Mouse (Mus musculus) hindbrain, embryonic 11.5 days (tissue): ENCODE measurements around the gene Syt17. TPM values are rescaled to one million over a fixed set of nuclear protein-coding genes. Genes with fewer than 3 reads are reported as not detected.

ENCODE experiments used
- ATAC-seq: fragments of 200-750 bp; cut with Nextera tagmentation; 2 replicates; pipeline ENCODE4 v1.8.0; 2017; ENCODE audit warnings: mild to moderate bottlenecking, moderate TSS enrichment, moderate library complexity; ENCODE audit not compliant: low FRiP score
- DNase-seq: peaks from one replicate; pipeline ENCODE4 v3.0.0-alpha.2; 2015; ENCODE audit warnings: low spot score
- H3K27ac ChIP-seq: fragments of 300-500 bp; sonication (generic); 2 replicates; pipeline ENCODE4 v1.5.1; 2014; ENCODE audit warnings: mild to moderate bottlenecking, low read depth, low read length
- H3K27me3 ChIP-seq: fragments of 300-500 bp; sonication (generic); 2 replicates; pipeline ENCODE4 v1.6.1; 2014; ENCODE audit warnings: mild to moderate bottlenecking, low read length, moderate library complexity, mixed read lengths; ENCODE audit not compliant: control insufficient read depth, insufficient read depth
- H3K36me3 ChIP-seq: fragments of 300-500 bp; sonication (generic); 2 replicates; pipeline ENCODE4 v1.6.1; 2014; ENCODE audit warnings: mild to moderate bottlenecking, low read length, moderate library complexity, mixed read lengths; ENCODE audit not compliant: control insufficient read depth, insufficient read depth
- H3K4me1 ChIP-seq: fragments of 300-500 bp; sonication (generic); replicated peaks from 2 replicates; pipeline ENCODE4 v1.6.1; 2014; ENCODE audit warnings: low read length, mixed read lengths; ENCODE audit not compliant: control insufficient read depth, insufficient read depth
- H3K4me2 ChIP-seq: fragments of 300-500 bp; sonication (generic); replicated peaks from 2 replicates; pipeline ENCODE4 v1.6.1; 2014; ENCODE audit warnings: mild to moderate bottlenecking, low read depth, low read length
- H3K4me3 ChIP-seq: fragments of 300-500 bp; sonication (generic); 2 replicates; pipeline ENCODE4 v1.5.1; 2014; ENCODE audit warnings: low read depth, low read length
- H3K9ac ChIP-seq: fragments of 300-500 bp; sonication (generic); 2 replicates; pipeline ENCODE4 v1.6.1; 2014; ENCODE audit warnings: low read depth, low read length
- H3K9me3 ChIP-seq: fragments of 300-500 bp; sonication (generic); 2 replicates; pipeline ENCODE4 v1.6.1; 2016; ENCODE audit warnings: low read length; ENCODE audit not compliant: control insufficient read depth
- WGBS: fragments of 180-500 bp; shearing (Covaris S2); extraction: QIAGEN DNeasy Blood & Tissue Kit; methylation state at CpG from one replicate; pipeline ENCODE4 v1.1.7; 2014; 5-methylcytosine and 5-hydroxymethylcytosine counted together
- polyA plus RNA-seq: library from polyadenylated mRNA; unstranded; fragments of >200 nt; fragmentation: Nextera tagmentation; extraction: Ambion mirVana; gene quantifications from 2 replicates; pipeline ENCODE4 v1.2.1, GENCODE M21; 2014

Gene Syt17
- polyA plus RNA-seq, 1 experiment from 2014 or later, result 4.1 TPM

- no peaks in the 10 kb centered on the region for H3K36me3 ChIP-seq
- H3K9ac ChIP-seq, result no peak overlapping the region
- 31% methylated on average over 2 of the region's 2 CpGs for WGBS
- DNase-seq, result peak; percentile 32
- H3K9me3 ChIP-seq, result no peaks in the 10 kb centered on the region
- no peak overlapping the region for H3K27ac ChIP-seq
- H3K4me1 ChIP-seq, result no peaks in the 10 kb centered on the region
- H3K4me3 ChIP-seq, result no peak overlapping the region
- no peak overlapping the region for H3K4me2 ChIP-seq
- ATAC-seq, result no peak
- H3K27me3 ChIP-seq, result no peaks in the 10 kb centered on the region
These were observed 38.6 kb downstream of the Syt17 start for GRCm38 (mm10) chr7:118409421-118409820.

GRCm38 (mm10) chr7:118405251-118405650 lies 42.8 kb downstream of the Syt17 start:
- Histone ChIP-seq H3K9ac (no peak overlapping the region), H3K27me3 (no peaks in the 10 kb centered on the region), H3K4me1 (no peaks in the 10 kb centered on the region), H3K27ac (no peak overlapping the region), H3K36me3 (no peaks in the 10 kb centered on the region), H3K9me3 (no peaks in the 10 kb centered on the region), H3K4me3 (no peak overlapping the region), H3K4me2 (no peak overlapping the region)
- ATAC-seq (no peak), DNase-seq (no peak)

- Histone ChIP-seq H3K9ac (no peak overlapping the region), H3K4me2 (no peak overlapping the region), H3K9me3 (no peaks in the 10 kb centered on the region), H3K36me3 (no peaks in the 10 kb centered on the region), H3K4me3 (no peak overlapping the region), H3K27me3 (no peaks in the 10 kb centered on the region), H3K4me1 (no peaks in the 10 kb centered on the region), H3K27ac (no peak overlapping the region)
- 70% methylated on average over 3 of the region's 3 CpGs for WGBS
- DNase-seq (no peak), ATAC-seq (no peak)
These were observed 45.4 kb downstream of the Syt17 start for GRCm38 (mm10) chr7:118402576-118403022.

- H3K4me2 ChIP-seq, result no peak overlapping the region
- no peaks in the 10 kb centered on the region for H3K27me3 ChIP-seq
- H3K4me3 ChIP-seq, result no peak overlapping the region
- H3K27ac ChIP-seq, result no peak overlapping the region
- 75% methylated on average over 5 of the region's 5 CpGs for WGBS
- H3K4me1 ChIP-seq, result no peaks in the 10 kb centered on the region
- H3K9ac ChIP-seq, result no peak overlapping the region
- no peak for DNase-seq
- no peaks in the 10 kb centered on the region for H3K36me3 ChIP-seq
- no peaks in the 10 kb centered on the region for H3K9me3 ChIP-seq
- no peak for ATAC-seq
These were observed 46.1 kb downstream of the Syt17 start for GRCm38 (mm10) chr7:118401949-118402348.

GRCm38 (mm10) chr7:118399764-118400163 lies 48.3 kb downstream of the Syt17 start:
- Histone ChIP-seq H3K4me1 (no peaks in the 10 kb centered on the region), H3K4me3 (no peak overlapping the region), H3K36me3 (no peaks in the 10 kb centered on the region), H3K27me3 (no peaks in the 10 kb centered on the region), H3K9ac (no peak overlapping the region), H3K9me3 (no peaks in the 10 kb centered on the region), H3K4me2 (no peak overlapping the region), H3K27ac (no peak overlapping the region)
- 87% methylated on average over 9 of the region's 9 CpGs for WGBS
- ATAC-seq, result no peak
- DNase-seq, result no peak

- no peak for ATAC-seq
- Histone ChIP-seq H3K36me3 (no peaks in the 10 kb centered on the region), H3K4me3 (no peak overlapping the region), H3K27ac (no peak overlapping the region), H3K4me1 (no peaks in the 10 kb centered on the region), H3K9me3 (no peaks in the 10 kb centered on the region), H3K27me3 (no peaks in the 10 kb centered on the region), H3K4me2 (no peak overlapping the region), H3K9ac (no peak overlapping the region)
- DNase-seq, result no peak
- WGBS, result 87% methylated on average over 5 of the region's 5 CpGs
These were observed 57.3 kb downstream of the Syt17 start for GRCm38 (mm10) chr7:118390705-118391104.

GRCm38 (mm10) chr7:118380996-118381395 lies 67.0 kb downstream of the Syt17 start:
- WGBS, result 91% methylated on average over 5 of the region's 5 CpGs
- no peak overlapping the region for H3K9ac ChIP-seq
- no peaks in the 10 kb centered on the region for H3K9me3 ChIP-seq
- no peak overlapping the region for H3K4me2 ChIP-seq
- H3K36me3 ChIP-seq, result no peaks in the 10 kb centered on the region
- no peak for ATAC-seq
- no peak overlapping the region for H3K4me3 ChIP-seq
- H3K4me1 ChIP-seq, result no peaks in the 10 kb centered on the region
- no peak overlapping the region for H3K27ac ChIP-seq
- DNase-seq, result no peak
- H3K27me3 ChIP-seq, result no peaks in the 10 kb centered on the region

GRCm38 (mm10) chr7:118380056-118380455 lies 68.0 kb downstream of the Syt17 start:
- Histone ChIP-seq H3K4me1 (no peaks in the 10 kb centered on the region), H3K27me3 (no peaks in the 10 kb centered on the region), H3K4me3 (no peak overlapping the region), H3K9me3 (no peaks in the 10 kb centered on the region), H3K27ac (no peak overlapping the region), H3K36me3 (no peaks in the 10 kb centered on the region), H3K9ac (no peak overlapping the region), H3K4me2 (no peak overlapping the region)
- WGBS, result 95% methylated on average over 3 of the region's 3 CpGs
- ATAC-seq (no peak), DNase-seq (no peak)

- ATAC-seq (no peak), DNase-seq (no peak)
- H3K4me3 ChIP-seq, result no peak overlapping the region
- H3K27me3 ChIP-seq, result no peaks in the 10 kb centered on the region
- no peak overlapping the region for H3K9ac ChIP-seq
- WGBS, result 95% methylated on average over 4 of the region's 4 CpGs
- H3K36me3 ChIP-seq, result no peaks in the 10 kb centered on the region
- H3K4me1 ChIP-seq, result no peaks in the 10 kb centered on the region
- no peaks in the 10 kb centered on the region for H3K9me3 ChIP-seq
- no peak overlapping the region for H3K4me2 ChIP-seq
- H3K27ac ChIP-seq, result no peak overlapping the region
These were observed 71.4 kb downstream of the Syt17 start for GRCm38 (mm10) chr7:118376590-118376989.
